Mouse (Mus musculus): ENCODE results near the gene Surf6.

DNA sequence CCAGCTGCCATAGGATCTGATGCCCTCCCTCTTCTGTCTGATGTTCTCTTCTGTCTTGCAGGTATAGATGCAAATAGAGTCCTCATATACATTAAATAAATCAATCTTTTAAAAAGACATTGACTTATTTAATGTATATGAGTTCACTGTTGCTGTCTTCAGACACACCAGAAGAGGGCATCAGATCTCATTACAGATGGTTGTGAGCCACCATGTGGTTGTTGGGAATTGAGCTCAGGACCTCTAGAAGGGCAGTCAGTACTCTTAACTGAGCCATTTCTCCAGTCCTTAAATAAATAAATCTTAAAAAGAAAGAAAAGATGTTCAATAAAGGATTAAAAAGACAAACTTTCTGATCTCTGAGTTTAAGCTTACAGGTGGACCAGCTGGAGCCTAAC is 6.7 kb upstream of the Surf6 start:
- TF ChIP-seq GATA1 (IDR thresholded peaks at IDR 0.05; ENCODE audit: low read length) (no peak), TAL1 (IDR thresholded peaks at IDR 0.05; ENCODE audit: low read length) (no peak)

Measured in erythroblast, embryonic 14.5 days (primary cell).